Mouse (Mus musculus): ENCODE data around the gene Ankef1.

Ankef1 gene

GRCm38 (mm10) chr2:136501651-136502050 lies at the start of gene Ankef1:
Gene Ankef1, plus strand, starts transcription at chr2:136501910.
- DNase-seq (ENCODE audit: low read depth, low spot score): no peak

GRCm38 (mm10) chr2:136456468-136456867 lies 45.2 kb upstream of the Ankef1 start:
- no peak for DNase-seq (ENCODE audit: low read depth, low spot score)

DNA sequence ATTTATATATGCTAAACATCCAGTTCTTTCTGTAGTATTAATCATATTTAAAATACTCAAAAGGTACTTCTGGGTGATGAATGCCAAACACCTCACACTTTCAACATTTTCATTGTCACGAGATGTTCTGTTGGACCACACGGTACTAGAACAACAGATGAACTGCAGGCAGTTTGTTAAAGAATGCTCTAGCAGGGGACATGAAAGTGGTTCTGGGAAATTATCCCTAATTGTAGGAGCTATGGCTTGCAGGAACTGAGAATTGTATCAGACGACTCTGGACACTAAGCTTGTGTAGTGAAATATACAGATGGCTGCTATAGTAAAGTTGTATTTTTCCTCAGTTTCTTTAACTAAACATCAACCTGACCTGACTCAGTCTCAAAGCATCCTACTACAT lies 44.8 kb upstream of the Ankef1 start:
- DNase-seq (ENCODE audit: low read depth, low spot score): no peak

GRCm38 (mm10) chr2:136477656-136478055 lies 24.1 kb upstream of the Ankef1 start:
- DNase-seq (ENCODE audit: low read depth, low spot score): no peak

DNA sequence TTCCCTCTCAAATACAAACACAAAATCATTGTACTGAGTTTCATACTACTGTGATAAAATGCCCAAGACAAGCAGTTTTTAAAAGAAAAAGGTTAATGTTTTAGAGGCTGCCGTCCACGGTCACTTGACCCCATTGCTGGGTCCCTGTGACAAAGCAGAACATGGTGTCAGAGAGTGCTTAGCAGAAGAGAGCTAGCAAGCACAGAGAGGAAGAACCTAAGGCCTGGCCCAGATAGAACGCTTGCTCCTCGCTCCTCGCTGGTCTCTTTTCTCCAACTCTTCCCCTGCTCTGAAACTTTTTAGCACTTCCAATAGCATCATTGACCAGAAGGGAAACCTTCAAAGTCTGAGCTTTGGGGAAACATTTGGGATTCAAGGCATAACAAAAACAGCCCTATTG lies 19.4 kb upstream of the Ankef1 start:
- no peak for DNase-seq (ENCODE audit: low read depth, low spot score)

DNA sequence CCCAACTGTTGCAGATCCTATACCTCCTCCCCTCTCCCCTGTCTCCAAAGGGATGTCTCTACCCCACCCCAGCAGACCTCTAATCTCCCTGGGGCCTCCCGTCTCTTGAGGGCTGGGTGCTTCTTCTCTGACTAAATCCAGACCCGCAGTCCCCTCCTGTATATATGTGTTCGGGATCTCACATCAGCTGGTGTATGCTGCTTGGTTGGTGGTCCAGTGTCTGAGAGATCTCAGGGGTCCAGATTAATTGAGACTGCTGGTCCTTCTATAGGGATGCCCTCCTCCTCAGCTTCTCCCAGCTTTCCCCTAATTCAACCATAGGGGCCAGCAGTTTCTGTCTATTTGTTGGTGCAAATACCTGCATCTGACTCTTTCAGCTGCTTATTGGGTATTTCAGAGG lies 18.7 kb upstream of the Ankef1 start:
- DNase-seq (ENCODE audit: low read depth, low spot score): no peak

GRCm38 (mm10) chr2:136484955-136485354 lies 16.8 kb upstream of the Ankef1 start:
- no peak for DNase-seq (ENCODE audit: low read depth, low spot score)

DNA sequence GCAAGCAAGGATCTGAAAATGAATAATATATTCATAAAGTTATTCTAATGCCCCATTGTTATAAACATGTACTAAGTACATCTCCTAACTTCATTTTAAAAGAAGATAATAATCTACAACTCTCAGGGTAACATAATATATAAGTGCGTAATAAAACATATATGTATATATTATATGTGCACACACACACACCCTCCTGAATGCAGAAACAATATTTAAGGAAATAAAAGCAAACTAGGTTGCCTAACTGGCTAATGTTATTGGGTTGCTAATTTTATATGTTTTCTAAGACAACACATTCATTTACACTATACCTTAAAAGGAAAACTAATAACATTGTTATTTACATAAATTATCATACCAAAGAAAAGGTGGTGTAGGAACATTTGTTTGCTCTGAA lies 16.3 kb upstream of the Ankef1 start:
- DNase-seq (ENCODE audit: low read depth, low spot score): no peak

DNA sequence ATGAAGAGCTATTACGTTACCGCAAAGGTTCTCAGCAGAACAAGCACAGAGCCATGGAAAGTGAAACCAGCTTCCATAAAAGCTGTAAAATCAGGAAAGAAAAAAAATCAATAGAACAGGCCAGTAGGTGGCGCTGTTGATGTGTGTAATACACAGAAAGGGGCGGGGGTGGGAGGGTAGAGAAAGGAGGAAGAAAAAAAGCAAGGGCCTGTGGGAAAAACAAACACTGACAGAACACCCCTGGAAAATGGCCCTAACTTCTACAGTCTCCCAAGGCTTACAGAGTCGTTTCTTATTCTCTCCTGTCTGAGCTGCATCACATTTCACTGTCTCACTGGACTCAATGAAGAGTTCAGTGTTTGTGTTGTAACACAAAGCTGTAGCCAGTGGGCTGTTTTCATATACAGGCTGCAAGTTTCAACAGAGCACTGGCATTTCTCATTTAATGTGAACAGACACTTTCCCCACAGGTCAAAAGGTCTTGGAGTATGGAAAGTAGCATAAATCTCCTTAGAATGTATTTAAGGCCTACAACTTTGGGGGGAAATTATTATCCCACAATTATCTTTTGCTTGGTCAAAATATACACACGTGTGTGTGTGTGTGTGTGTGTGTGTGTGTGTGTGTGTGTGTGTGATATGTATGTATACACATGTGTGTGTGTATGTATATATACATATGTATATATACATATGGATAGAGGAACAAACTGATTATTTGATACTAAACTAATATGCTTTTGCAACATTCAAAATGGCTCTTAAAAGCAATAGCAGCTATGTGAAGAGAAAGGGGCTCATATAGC lies 15.7 kb upstream of the Ankef1 start:
- peak; percentile 72 for DNase-seq (ENCODE audit: low read depth, low spot score)

- DNase-seq (ENCODE audit: low read depth, low spot score): no peak
Measured at GRCm38 (mm10) chr2:136486986-136487385, 14.7 kb upstream of the Ankef1 start.

GRCm38 (mm10) chr2:136511073-136511472 lies 9.4 kb downstream of the Ankef1 start:
- DNase-seq (ENCODE audit: low read depth, low spot score): no peak

DNA sequence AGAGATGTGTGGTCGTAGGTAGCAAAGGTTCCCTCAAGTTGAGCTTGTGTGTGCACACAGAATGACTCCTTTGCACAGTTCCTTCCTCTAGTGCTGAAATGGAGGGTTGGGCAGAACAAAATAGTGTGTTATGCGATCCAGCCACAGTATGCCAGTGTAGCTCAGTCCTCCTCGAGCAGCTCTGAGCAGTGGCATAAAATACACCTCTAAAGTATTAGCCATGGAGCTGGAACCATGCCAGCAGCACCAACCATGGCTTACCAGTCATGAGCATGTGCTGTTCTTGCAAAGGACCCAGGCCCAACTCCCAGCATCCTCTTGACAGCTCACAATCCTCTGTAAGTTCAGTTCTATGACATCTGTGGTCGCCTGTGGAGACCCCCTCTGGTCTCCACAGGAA lies 10.0 kb downstream of the Ankef1 start:
- no peak for DNase-seq (ENCODE audit: low read depth, low spot score)

DNA sequence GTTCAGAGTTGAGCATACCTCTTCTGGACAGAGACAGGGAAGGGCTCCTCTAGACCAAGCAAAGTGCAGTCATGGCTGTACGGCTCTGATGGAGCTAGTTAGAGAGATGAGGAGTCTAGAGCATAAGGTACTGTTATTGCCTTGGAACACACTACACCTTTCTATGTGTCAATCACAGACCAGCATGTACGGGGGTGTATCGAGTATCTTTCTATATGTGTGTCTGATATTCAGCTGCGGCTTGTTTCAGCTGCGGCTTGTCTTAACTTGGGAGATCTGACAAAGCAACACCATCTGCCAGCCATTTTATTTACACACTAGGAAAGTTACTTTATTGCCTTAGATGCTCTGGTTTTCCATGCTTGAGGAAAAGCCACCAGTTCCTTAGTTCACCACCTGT lies 11.1 kb downstream of the Ankef1 start:
- no peak for DNase-seq (ENCODE audit: low read depth, low spot score)

GRCm38 (mm10) chr2:136513806-136514205 lies 12.1 kb downstream of the Ankef1 start:
- no peak for DNase-seq (ENCODE audit: low read depth, low spot score)

DNA sequence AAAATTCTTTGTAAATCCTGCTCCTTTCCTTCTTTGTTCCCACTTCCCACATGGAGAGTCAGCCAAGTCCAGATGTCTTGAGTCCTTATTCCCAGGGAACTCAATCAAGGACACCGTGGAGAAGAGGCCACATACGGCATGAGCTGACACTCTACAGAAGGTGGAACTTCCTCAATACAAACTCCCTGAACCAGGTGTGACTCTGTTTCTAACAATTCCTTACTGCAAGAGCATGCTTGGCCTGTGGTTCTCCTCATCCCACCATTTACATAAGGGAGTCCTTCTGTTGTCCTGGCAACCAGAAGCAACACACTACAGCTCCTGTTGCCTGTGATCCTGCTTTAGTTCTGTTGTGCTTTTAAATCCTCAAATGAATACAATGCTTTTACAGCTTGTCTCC lies 13.8 kb downstream of the Ankef1 start:
- no peak for DNase-seq (ENCODE audit: low read depth, low spot score)

DNA sequence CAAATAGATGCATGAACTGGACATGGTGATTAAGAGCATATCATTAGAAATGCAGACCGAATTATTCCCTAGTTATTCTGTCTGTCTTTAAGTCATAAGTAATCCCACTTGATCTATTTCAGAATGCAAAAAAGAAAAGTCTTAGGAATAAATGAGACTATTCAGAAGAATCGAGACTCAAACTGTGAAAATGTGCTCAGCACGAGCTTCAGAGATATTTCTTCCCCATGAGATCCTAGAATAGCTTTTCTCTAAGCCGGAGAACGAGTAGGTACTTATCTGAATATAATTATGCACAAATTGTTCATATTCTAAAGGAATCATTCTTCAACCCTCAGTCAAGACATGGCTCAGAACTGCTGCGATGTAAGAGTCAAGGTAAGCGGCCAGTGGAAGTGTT lies 27.2 kb downstream of the Ankef1 start:
- DNase-seq (ENCODE audit: low read depth, low spot score): no peak

GRCm38 (mm10) chr2:136532033-136532432 lies 30.3 kb downstream of the Ankef1 start:
- DNase-seq (ENCODE audit: low read depth, low spot score): peak; percentile 69

DNA sequence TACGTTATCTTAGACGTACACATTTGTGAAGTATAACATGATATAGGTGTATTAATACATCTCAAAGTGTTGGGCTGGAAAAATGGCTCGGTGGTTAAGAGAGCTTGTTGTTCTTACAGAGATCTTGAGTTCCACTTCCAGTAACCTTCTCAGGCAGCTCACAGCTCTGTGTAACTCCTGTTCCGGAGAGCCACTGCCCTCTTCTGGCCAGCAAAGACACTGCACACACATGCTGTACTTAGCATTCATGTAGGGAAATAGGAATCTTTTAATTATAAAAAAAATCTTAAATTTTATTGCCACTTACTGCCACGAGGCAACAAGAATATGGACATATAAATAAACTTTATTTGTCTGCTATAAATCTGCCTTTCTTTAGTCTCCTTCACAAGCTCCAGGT lies 56.3 kb downstream of the Ankef1 start:
- DNase-seq (ENCODE audit: low read depth, low spot score): no peak

DNA sequence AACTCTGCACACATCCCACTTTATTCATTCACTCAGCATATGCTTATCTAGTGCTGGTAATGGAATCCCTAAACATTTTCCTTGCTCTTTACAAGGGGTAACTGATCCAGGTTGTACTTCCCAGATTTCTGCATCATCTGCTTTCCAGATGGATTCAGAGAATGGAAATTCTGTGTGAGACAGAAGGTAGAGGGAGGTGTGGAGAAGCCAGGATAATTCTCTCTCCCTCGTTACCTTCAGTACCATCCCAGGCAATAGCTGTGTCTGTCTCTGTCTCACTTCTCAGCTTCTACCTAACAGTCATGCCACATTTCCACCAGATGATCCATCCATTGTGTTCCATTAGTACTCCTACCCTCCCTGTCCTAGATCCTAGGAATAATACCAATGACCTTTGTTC lies 60.6 kb downstream of the Ankef1 start:
- DNase-seq (ENCODE audit: low read depth, low spot score): no peak

DNA sequence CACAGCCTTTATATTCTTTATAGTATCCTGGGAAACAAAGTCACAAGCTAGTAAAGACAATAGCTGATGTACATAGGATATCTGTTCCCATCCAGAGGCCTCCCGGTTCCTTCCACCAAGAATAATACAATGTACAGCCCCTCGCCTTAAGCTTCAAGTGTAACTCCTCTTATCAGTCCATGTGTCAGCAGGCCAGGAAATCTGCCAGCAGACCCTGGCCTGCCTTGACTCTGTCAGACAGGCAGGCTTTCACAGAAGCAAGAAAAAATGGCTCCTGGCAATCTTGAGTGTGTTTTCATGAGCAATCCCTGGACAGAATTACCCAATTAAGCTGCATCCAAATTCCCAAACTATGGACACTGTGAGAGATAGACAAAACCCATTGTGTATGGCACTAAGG lies 69.1 kb downstream of the Ankef1 start:
- DNase-seq (ENCODE audit: low read depth, low spot score): no peak

DNA sequence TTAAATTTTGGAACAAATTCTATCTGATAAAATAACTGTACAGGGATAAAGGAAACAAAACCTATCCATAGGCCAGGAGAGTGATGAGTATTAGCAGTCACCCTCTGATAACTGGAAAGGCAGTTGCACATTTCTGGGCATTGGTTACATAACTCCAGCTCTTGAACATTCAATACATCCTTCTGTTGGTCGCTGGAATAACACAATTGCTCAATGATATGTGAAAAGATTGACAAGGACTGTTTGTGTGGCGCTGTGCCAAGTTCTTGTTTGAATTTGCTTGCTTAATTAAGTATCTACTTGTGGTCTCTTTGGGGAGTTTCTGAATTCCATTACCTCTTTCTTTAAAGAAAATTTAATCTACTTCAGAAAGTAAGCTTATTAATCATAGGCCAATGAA lies 81.1 kb downstream of the Ankef1 start:
- DNase-seq (ENCODE audit: low read depth, low spot score): no peak

DNA sequence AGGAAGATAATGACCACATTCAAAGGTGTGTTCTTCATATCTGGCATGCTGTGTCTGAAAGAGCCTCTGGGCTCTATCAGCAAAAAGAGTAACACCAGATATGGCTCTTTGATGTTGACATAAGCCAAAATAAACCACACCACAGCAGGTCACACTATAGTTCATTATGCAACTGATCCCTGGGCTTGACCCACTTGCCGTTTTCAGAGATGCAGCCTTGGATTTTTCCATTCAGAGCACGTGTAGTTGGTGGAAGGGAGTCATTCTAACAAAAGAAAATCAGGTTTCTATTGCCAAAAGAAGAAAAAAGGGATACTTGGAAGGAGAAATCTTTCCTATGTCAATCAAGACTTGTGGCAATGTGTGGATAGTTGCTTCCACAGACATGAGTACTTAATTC lies 87.1 kb downstream of the Ankef1 start:
- no peak for DNase-seq (ENCODE audit: low read depth, low spot score)

DNA sequence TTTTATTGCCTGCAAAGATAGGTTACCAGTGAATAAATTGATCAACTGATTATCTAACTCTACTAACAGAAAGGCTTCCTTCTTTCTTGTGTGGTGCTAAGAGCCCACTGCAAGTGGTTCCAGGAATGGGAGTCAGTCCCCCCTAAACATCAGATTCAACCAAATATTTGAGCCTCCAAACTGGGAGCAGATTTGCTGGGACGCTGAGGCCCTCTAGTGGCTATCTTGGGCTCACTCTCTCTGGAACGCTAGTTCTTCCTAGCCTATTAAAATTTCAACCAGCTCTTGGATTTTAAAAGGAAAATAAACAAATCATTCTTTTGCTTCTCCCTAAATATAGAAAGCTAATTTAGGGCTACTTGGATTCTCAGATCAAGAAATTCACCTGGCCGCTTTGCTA lies 94.7 kb downstream of the Ankef1 start:
- no peak for DNase-seq (ENCODE audit: low read depth, low spot score)

- no peak for DNase-seq (ENCODE audit: low read depth, low spot score)
Measured at GRCm38 (mm10) chr2:136598743-136599142, 97.0 kb downstream of the Ankef1 start.
